Mouse (Mus musculus) CD8-positive naive resting alpha-beta T cell, adult 2 months (primary cell): Measurements from ENCODE around the gene 1700093K21Rik.
"Not testable (repeated sequence)": the region's sequence is repeated elsewhere in the genome, so short reads cannot be mapped to it uniquely, and the experiment has no call there.

Experiments
- DNase-seq, 2 experiments: peaks; one replicate each; pipeline ENCODE4 v3.0.0; 2022; ENCODE audit warnings: low read depth in 2 of 2, low spot score in 2 of 2

Gene 1700093K21Rik

GRCm38 (mm10) chr11:23520473-23521205 lies at the start of gene 1700093K21Rik:
Gene 1700093K21Rik (minus strand): TSS chr11:23521155.
- no peak for DNase-seq

GRCm38 (mm10) chr11:23570130-23570529 lies 49.2 kb upstream of the 1700093K21Rik start:
- no peak for DNase-seq

- peak; percentile 44 to 64 for DNase-seq
These were observed 44.8 kb upstream of the 1700093K21Rik start for GRCm38 (mm10) chr11:23565761-23566160.

GRCm38 (mm10) chr11:23557039-23557630 lies 36.2 kb upstream of the 1700093K21Rik start:
- DNase-seq = no peak

- no peak for DNase-seq
These were observed 16.5 kb upstream of the 1700093K21Rik start for GRCm38 (mm10) chr11:23537446-23537845.

- DNase-seq = no peak
These were observed 2.0 kb downstream of the 1700093K21Rik start for GRCm38 (mm10) chr11:23518981-23519380.

- DNase-seq = no peak
These were observed 5.6 kb downstream of the 1700093K21Rik start for GRCm38 (mm10) chr11:23515315-23515714.

- not testable (repeated sequence) for DNase-seq
These were observed 6.2 kb downstream of the 1700093K21Rik start for GRCm38 (mm10) chr11:23514785-23515184.

GRCm38 (mm10) chr11:23504801-23505200 lies 16.2 kb downstream of the 1700093K21Rik start:
- not testable (repeated sequence) for DNase-seq

GRCm38 (mm10) chr11:23498609-23499008 lies 22.3 kb downstream of the 1700093K21Rik start:
- DNase-seq = no peak

GRCm38 (mm10) chr11:23497718-23498509 lies 23.0 kb downstream of the 1700093K21Rik start, which contains the start of gene Ahsa2:
Gene Ahsa2 (minus strand): TSS chr11:23498030.
- peak; percentile 91 to 95 for DNase-seq

- no peak for DNase-seq
These were observed 23.6 kb downstream of the 1700093K21Rik start for GRCm38 (mm10) chr11:23497335-23497717.

GRCm38 (mm10) chr11:23496661-23497060 lies 24.3 kb downstream of the 1700093K21Rik start:
- no peak for DNase-seq

GRCm38 (mm10) chr11:23495231-23495630 lies 25.7 kb downstream of the 1700093K21Rik start:
- no peak for DNase-seq

GRCm38 (mm10) chr11:23492048-23492790 lies 28.7 kb downstream of the 1700093K21Rik start:
- no peak for DNase-seq

GRCm38 (mm10) chr11:23489955-23490354 lies 31.0 kb downstream of the 1700093K21Rik start:
- no peak for DNase-seq
